23 mouse cellular contexts compared by ENCODE assay signal in the genomic region with DNA sequence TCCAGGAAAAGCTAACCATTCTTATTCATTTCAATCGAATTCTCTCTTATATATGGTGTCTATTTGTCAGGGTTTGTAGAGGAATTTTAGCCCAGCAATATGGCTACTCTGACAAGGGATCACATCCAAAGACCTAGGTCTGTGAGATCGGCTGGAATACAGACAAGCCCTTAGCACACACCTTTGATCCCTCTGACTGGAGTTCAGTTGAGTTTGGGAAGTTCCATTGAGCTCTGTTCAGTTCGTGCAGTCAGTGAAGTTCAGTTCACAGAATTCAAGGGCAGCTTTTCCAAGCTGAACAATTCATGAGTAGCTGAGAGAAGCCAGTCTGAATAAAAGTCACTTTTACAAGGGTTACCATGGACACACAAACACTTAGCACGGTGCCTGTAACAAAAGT.
A peak's percentile ranks its signal among the peaks of the same experiment; 100 is the strongest.
DNase-seq lines count a peak whose midpoint lies in the region; ATAC-seq and TF ChIP-seq lines count a peak whose summit lies in the region.
"Had no signal": no experiment of that assay in that cellular context is flagged by ENCODE, and none has a peak within 500 bp of the region (broad histone marks: within the 10 kb centered on the region; RNA-seq: fewer than 3 reads in every experiment).

No protein-coding gene starts in this region.

- H3K4me1 ChIP-seq in kidney, adult 2 months (ENCODE audit: control insufficient read depth, insufficient read depth, low read length) = peaks cover 2% of the 10 kb centered on the region; the same call in 1 of the 2 replicates
- no peaks in the 10 kb centered on the region for H3K4me1 ChIP-seq in kidney, embryonic 14.5 days (ENCODE audit: control insufficient read depth, insufficient read depth, low read length)
- H3K4me1 ChIP-seq in kidney, embryonic 16.5 days (ENCODE audit: insufficient read depth, low read length) = no peaks in the 10 kb centered on the region; the same call in 1 of the 2 replicates
- peaks cover 9% of the 10 kb centered on the region for H3K4me1 ChIP-seq in brown adipose tissue, adult 24 weeks (ENCODE audit: control insufficient read depth, insufficient read depth, insufficient read length, low read length)

- no peak overlapping the region for H3K4me3 ChIP-seq in kidney, adult 2 months (ENCODE audit: insufficient read depth, low read depth, low read length)
- no peak overlapping the region for H3K4me3 ChIP-seq in kidney, embryonic 14.5 days (ENCODE audit: low read length)
- H3K4me3 ChIP-seq in kidney, embryonic 16.5 days (ENCODE audit: low read length) = no peak overlapping the region
- H3K4me3 ChIP-seq in brown adipose tissue, adult 24 weeks (ENCODE audit: insufficient read depth, low read depth, low read length) = no peak overlapping the region

- TF ChIP-seq CTCF in kidney, adult 2 months (conservative IDR thresholded peaks at IDR 0.05; ENCODE audit: insufficient read depth, insufficient read length, low read depth, low read length) = no peak

- peak; percentile 67 for DNase-seq in kidney, adult 2 months
- DNase-seq in kidney, adult 8-10 months = peak; percentile 19 to 24
- no peak for DNase-seq in kidney, postnatal 25 days
- peak; percentile 59 for DNase-seq in kidney, adult 9 months
- DNase-seq in layer of hippocampus, adult 9-11 months = no peak
- DNase-seq: adrenal gland, adult 2 months; adrenal gland, adult 8-10 months; adrenal gland, postnatal 10 days; adrenal gland, postnatal 14 days; adrenal gland, postnatal 25 days; adrenal gland, postnatal 36 days; B cell, adult 2 months; cerebellum, adult 11 months; cerebellum, adult 11-12 months; cerebellum, adult 18-20 months had no signal

- H3K36me3 ChIP-seq in kidney, adult 2 months (ENCODE audit: control insufficient read depth, insufficient read depth, low read length) = no peaks in the 10 kb centered on the region
- H3K36me3 ChIP-seq in kidney, embryonic 14.5 days (ENCODE audit: control insufficient read depth, insufficient read depth, low read length) = no peaks in the 10 kb centered on the region
- no peaks in the 10 kb centered on the region for H3K36me3 ChIP-seq in kidney, embryonic 16.5 days (ENCODE audit: insufficient read depth, low read length)
- H3K36me3 ChIP-seq: G1E had no signal

- H3K27me3 ChIP-seq in kidney, adult 2 months (replicated peaks; ENCODE audit: control insufficient read depth, insufficient read depth, low read length) = no peaks in the 10 kb centered on the region
- H3K27me3 ChIP-seq in kidney, embryonic 14.5 days (ENCODE audit: control insufficient read depth, insufficient read depth, low read length) = no peaks in the 10 kb centered on the region
- H3K27me3 ChIP-seq in kidney, embryonic 16.5 days (ENCODE audit: insufficient read depth, low read length) = no peaks in the 10 kb centered on the region
- H3K27me3 ChIP-seq: CH12.LX, Patski had no signal

- ATAC-seq in kidney, embryonic 14.5 days (ENCODE audit: low FRiP score, low TSS enrichment) = no peak
- ATAC-seq in kidney, embryonic 16.5 days (ENCODE audit: low FRiP score, low TSS enrichment) = no peak
- ATAC-seq: activated CD4-positive, CD25-positive, alpha-beta regulatory T cell, adult 4 months; CD4-positive, CD25-positive, alpha-beta regulatory T cell, adult 4 months; Patski had no signal

- no peak overlapping the region for H3K27ac ChIP-seq in kidney, adult 2 months (ENCODE audit: insufficient read depth, low read depth, low read length)
- no peak overlapping the region for H3K27ac ChIP-seq in kidney, embryonic 14.5 days (ENCODE audit: low read depth, low read length)
- no peak overlapping the region for H3K27ac ChIP-seq in kidney, embryonic 16.5 days (ENCODE audit: low read length)
- peak overlapping the region; percentile 97; the same call in 1 of the 2 replicates for H3K27ac ChIP-seq in brown adipose tissue, adult 24 weeks (replicated peaks; ENCODE audit: low read depth, low read length)

- WGBS in kidney, adult 2 months = 66% methylated on average over 4 of the region's 4 CpGs
- WGBS in kidney, embryonic 14.5 days = 89% methylated on average over 4 of the region's 4 CpGs
- 82% methylated on average over 4 of the region's 4 CpGs for WGBS in kidney, embryonic 16.5 days

- no peak overlapping the region for H3K9ac ChIP-seq in kidney, embryonic 14.5 days (ENCODE audit: low read depth, low read length)
- H3K9ac ChIP-seq in kidney, embryonic 16.5 days (replicated peaks; ENCODE audit: low read length) = no peak overlapping the region

- H3K9me3 ChIP-seq in kidney, embryonic 14.5 days (ENCODE audit: control insufficient read depth, low read length) = no peaks in the 10 kb centered on the region
- peaks cover 3% of the 10 kb centered on the region; the same call in 1 of the 2 replicates for H3K9me3 ChIP-seq in kidney, embryonic 16.5 days (ENCODE audit: low read length)

- H3K4me2 ChIP-seq in kidney, embryonic 14.5 days (replicated peaks; ENCODE audit: low read depth, low read length) = no peak overlapping the region
- H3K4me2 ChIP-seq in kidney, embryonic 16.5 days (replicated peaks; ENCODE audit: low read depth, low read length) = no peak overlapping the region

- TF ChIP-seq POLR2A in kidney, adult 2 months (IDR thresholded peaks at IDR 0.05; ENCODE audit: low read depth, low read length) = no peak

Comparison
In these comparisons a context has a peak if more than half of its experiments do, and no peak if none do; other contexts are left out.
1. DNase-seq: peak in kidney, adult 2 months (single experiment), kidney, adult 8-10 months (2 of 2) and kidney, adult 9 months (single experiment); none in kidney, postnatal 25 days (0 of 2) and layer of hippocampus, adult 9-11 months (single experiment).